Mouse (Mus musculus) frontal cortex, adult (tissue): Measurements from ENCODE around the gene Cep70.
A peak's percentile ranks its signal among the peaks of the same experiment; 100 is the strongest.

Source experiments
- ATAC-seq: cut with Nextera tagmentation; 2 replicates; pipeline ENCODE4 v1.9.2; 2017; ENCODE audit warnings: mild to moderate bottlenecking, moderate library complexity, mixed read lengths; ENCODE audit not compliant: low TSS enrichment

The Cep70 gene

DNA sequence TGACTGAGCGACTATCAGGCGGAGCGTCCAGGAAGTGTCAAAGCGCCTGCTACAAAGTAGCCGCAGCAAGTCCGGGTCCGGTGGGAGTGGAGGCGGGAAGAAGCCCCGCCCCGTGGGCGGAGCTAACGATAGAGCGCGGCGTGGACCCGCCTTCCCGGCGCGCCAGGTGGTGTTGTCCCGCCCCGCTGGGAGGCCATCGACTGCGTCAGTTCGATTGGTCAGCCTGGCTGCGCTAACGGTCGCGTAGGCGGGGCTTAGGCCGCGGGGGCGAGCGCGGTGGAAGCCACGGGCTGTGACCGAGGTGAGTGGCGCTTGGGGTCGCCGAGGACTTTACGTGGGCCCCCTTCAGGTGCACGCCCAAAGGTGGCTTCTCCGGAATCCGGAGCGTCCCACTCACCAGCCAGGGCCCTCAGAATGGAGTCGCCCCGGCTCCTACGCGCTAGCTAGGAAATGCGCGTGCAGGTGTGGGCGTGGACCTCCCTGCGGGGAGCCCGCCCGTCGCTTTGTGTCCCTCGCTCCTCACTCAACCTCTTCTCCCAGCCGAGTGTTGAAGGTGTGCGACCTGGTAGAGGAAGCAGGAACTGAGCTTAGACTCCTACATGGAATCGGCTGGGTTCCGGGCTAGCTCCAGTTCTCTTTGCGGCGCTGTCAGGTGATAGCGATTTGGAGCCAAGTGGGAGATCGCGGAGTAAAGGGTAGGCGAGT is at the start of gene Cep70:
Gene Cep70 (plus strand): TSS at position 178 of the 705 bp plus-strand sequence.
- peak; percentile 95 for ATAC-seq

DNA sequence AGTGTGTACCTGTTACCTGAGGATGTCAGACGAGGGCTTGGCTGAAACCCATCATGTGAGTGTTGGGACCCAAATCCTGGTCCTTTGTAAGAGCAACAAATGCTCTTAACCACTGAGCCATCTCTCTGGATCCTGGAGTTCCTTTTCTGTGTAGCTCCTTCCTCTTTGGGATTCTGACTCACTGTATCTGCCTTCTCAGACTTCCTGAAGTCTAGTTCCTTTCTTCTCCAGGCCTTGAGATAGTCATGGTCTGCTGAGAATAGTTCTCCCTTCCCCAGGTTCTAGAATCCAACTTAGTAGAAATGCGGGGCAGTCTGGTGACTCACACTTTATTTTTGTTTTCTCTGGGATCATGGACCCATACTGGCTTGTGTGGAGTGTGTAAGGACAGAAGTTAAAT is 30.5 kb upstream of the Cep70 start:
- ATAC-seq, result no peak

DNA sequence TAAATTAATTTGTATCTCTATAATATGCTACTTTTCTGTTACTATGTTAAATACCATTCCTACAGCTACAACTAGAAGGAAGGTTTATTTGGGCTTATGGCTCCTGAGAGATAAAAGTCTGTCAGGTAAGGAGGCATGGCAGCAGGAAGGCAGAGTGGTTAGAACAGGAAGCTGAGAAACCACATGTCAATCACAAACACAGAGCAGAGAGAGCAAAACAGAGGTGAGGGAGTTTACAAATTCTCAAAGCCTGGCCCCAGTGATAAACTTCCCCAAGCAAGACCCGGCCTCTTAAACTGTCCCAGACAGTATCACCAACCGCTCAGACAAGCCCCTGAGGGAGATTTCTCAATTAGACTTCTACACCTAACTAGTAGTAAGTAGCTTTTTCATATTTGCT is 27.0 kb upstream of the Cep70 start:
- no peak for ATAC-seq

DNA sequence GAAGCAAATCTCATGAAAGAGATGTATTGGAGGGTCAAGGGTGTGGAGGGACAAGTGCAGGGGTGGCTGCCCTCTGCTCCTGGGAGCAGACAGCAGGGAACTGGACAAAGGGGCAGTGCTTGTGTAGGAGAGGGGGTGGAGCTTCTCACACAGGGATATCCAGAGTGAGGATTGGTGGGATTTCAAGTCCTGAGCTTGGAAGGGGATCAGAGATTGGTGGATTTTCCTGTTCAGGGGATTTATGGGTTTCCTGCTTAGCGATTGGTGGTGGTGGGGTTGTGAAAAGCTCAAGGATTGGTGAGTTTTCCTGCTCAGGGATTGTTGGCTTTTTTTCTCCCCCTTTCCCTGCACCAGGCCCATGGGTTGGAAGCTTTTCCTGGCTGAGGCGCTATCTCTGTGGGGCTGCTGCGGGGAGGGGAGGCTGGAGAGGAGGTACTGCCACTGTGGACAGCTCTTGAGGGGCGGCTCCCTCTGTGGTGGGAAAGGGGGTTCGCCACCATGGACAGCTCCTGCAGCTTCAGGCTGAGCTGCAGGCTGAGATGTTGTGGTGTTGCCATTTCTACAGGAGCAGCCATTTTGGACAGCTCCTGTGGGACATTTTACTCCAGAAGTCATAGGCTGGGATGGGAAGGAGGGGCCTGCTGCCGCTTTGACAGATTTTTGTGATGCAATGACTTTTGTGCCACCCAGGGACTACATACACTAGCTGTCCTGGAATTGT is 25.0 kb upstream of the Cep70 start:
- no peak for ATAC-seq

DNA sequence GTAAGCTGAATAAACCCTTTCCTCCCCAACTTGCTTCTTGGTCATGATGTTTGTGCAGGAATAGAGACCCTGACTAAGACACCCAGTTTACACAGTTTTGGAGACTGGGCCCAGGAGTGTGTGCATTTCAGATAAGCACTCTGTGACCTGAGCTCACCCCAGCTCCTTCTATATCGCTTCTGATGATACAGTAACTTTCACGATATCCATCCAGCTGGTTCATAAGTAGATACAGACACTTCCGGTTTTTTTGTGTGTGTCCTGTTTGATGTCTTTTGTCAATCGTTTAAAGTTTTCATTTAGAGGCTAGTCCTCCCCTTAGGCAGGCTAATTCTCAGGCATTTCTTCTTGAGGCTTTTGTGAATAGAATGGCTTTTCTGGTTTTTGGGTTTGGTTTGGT is 21.5 kb upstream of the Cep70 start:
- no peak for ATAC-seq

DNA sequence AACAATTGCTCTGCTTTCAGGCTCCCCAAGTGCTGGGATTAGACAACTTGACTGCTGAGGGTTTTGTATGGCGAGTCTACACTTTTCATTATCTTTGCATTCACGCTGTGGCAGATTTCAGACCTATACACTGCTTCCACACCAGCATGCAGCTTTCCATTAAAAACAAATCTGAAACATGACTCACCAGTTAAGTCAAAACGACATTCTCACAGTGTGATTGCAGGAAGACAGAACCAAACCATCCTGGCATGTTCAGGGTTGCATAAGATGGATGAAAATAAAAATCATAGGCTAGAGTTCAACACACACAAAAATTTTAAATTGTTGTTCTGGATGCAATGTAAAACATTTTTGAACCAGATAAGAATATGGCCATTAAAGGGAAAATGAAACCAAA is 18.6 kb upstream of the Cep70 start:
- peak; percentile 74 for ATAC-seq

DNA sequence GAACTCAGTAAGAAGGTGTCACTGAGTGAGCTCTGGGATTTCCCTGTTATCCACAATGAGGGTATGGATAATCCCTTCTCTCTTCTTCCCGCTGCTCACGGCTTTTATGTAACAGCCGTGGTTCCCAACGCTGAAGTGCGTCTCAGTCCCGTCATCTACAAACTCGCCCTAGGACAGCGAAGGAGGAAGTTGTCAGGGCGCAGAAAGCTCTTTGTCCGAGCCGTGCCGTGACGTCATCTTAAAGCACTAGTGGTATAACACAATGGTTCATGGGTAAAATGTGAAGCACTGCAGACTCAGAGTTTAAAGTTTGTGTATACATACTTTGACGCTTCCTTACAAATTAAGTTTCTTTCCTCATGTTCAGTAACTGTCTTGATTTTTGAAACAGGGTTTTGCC is 13.7 kb upstream of the Cep70 start:
- ATAC-seq, result no peak

DNA sequence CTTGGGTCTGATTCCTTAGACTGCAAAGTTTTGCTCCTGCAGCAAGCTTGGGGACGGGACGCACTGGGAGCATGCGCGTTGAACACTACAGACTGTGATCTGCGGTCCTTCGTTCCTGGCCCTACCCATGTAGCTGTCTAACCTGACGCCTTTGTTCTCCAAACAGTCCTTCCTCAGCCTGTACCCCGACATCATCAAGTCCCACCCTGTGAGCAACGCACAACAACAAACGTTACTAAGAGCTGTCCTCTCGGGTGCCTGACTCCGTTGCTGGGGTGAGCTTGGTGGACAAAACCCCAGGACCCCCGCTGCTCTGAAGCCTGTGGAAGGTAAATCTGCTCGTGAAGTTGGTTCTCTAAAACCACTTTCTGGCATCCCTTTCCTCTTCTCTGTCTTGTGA is 6.0 kb upstream of the Cep70 start, which contains the start of gene Faiml:
Gene Faiml (minus strand): TSS at position 101 of the 400 bp plus-strand sequence.
- no peak for ATAC-seq

DNA sequence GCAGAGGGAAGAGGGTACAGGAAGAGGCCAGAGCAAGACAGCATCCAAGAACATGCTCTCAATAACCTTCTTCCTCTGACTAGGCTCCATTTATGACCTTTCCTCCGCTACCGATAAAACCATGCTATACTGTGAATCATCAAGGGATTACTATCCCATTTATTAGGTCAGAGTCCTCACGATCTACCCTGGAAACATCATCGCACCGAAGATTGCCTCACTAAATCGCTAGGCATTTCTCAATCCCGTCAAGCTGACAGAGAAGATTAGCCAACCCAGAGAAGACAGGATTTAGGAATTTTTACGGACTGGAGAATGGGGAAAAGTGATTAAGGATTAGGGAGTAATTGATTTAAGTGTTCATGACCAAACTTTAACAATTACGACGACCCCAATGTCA is 4.9 kb upstream of the Cep70 start:
- no peak for ATAC-seq

DNA sequence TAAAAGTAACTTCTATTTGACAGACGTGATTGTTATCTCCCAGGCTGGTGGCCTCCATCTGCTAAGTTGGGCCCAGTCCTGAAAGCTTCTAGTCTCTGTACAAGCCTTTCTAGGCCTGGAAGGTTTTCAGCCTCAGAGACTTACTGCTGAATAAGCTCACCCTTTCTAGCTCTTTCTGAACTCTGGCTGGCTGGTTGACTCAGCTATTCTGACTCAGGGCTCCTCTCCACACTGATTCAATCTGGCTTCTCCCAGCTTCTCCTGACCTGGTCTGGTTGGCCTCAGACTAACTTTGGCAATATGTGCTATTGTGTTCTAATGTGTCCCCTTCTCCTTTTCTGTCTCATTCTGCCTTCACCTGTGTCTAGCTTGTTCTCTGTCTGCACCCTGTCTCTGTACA is 3.9 kb upstream of the Cep70 start:
- ATAC-seq, result no peak

DNA sequence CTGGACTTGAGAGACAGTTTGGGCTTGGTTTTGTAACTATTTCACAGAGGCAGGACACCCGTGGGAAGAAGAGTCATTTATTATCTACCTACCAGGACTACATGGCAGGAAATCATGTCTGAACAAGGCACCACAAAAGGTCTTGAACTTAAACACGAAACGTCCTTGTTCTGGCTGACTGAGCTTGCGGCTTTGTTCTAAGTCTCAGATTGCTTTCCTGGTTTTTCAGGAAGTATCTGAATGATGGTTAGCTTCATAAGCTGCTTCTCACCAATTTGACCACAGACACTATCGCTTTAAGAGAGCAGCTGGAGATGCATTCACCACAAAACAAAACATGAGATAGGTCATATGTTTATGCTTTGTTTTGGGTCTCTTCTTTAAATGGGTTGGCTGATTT is 2.6 kb upstream of the Cep70 start:
- no peak for ATAC-seq

DNA sequence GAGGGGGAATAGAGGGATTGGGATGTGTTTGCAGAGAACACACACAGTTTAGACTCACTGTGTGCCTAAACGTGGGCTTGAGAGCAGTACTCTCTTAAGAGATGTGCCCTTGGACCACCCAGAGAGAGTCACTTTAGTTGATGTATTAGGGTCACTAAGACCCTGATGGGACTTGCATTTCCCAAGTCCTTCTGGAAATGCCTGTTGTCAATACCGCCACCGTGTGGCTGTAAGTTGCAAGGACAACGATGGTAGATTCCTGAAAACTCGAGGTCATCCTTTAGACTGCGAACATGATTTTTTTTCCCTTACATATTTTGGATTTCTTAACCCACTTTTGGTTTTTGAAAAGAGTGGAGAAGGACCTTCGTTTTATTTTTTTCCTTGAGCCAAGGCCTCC is 1.1 kb upstream of the Cep70 start:
- ATAC-seq, result no peak

DNA sequence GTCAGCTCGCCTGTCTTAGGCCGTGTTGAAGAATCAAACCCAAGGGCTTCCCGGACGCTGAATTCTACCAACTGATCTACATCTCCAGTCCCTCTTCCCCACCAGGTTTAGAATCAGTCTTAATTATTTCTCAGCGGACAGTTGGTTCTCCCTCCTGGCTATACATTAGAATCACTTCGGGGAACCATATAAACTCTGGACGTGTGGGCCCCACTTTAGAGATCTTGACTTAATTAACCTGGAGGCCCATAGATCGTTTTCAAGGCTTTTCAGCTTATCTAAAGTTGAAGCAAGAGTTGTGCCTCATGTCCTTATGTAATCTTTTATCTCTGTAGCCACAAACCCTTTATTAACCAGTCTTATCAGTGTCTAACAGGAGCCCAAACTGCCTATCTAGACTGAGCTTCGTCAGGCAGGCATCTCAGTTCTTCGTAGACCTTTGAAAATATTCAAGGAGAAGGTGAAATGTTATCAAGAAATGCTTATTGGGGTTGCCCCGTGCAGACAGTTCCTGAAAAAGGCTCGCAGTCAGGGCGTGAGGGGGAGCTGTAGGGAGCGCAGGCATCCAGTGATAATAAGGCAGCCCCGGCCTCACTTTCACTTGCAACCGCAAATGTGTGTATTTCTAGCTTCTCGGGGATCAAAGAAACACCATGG is 506 bp upstream of the Cep70 start:
- peak; percentile 68 for ATAC-seq

DNA sequence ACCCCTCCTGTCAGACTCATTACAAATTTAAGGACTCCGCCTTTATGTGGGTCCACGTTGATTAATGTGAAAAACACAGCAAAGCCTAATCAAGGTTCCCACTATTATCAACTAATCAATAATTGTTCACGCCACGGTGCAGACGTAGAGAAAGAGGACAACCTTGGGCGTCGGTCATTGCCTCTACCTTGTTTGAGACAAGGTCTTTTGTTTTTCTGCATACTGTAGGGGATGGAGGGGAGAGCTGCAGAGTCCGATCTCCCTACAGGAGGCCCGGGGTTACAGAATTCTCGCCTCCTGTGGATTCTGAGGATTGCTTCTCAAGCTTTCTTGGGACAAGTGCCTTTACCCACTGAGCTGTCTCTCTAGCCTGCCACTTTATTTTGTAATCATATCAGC is 727 bp downstream of the Cep70 start:
- ATAC-seq, result no peak

DNA sequence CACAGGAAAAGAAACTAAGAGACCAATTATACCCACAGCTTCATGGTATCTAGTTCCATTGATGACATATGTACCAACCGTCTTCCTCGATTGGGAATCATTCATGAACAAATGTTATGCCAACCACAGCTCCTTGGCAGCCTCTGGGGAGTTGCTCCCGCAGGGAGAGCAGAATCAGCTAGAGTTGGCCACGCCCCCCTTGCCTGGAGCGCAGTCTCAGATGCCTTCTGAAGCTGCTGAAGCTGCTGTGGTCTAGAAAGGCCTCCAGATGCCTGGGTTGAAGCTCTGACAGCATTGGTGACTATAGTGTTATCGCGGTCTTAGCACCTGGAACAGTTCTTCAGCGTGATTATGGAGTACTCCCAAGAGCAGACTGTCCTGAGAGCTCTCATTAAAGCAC is 5.1 kb downstream of the Cep70 start:
- no peak for ATAC-seq

DNA sequence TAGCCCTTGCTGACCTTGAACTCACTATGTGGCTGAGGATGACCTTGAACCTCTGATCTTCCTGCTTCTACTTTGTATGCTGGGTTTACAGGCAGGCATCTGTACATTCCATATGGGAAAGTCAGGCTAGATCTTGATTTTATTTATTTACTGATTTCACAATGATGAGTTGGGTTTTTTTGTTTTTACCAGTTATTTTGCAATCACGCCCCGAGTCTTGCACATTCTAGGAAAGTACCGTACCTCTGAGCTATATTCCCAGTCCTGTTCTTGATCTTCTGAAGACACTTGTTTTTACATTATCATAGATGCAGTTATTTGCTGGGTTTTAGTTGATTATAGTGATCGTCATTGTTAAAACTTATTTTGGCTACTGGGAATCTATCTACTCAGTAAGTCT is 5.7 kb downstream of the Cep70 start:
- no peak for ATAC-seq

DNA sequence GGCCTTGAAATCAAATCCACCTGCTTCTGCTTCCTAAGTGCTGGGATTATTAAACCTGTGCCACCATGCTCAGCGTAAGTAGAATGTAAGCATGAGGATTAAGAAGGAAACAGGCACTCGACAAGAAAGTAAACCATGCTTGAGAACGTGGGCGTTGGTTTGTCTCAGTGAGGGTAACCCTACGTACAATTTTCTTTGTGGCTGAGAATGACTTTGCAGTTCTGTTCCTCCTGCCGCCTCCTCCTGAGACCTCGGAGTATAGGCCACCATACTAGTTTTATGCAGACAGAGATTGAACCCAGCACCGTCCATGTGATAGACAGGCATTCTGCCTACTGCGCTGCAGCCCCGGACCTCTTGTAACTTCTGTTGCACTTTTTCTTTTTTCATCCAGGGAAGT is 10.7 kb downstream of the Cep70 start:
- no peak for ATAC-seq

DNA sequence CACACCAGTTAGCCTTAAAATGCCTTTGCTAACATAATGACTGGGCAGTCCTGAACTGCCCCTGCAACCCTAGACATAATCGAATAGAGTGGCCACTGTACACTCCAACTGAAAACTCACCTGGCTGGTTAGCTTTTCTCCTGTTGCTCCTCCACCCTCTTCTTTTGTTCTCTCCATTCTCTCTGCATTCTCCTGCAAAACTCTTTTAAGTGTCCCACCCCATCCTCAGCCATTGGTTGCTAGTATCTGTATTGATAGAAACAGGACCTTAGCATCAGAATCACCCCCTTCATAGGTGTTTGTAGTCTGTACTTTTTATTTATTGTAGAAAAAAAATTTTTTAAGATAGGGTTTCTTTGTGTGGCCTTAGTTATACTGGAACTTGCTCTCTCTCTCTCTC is 13.0 kb downstream of the Cep70 start:
- ATAC-seq, result no peak

DNA sequence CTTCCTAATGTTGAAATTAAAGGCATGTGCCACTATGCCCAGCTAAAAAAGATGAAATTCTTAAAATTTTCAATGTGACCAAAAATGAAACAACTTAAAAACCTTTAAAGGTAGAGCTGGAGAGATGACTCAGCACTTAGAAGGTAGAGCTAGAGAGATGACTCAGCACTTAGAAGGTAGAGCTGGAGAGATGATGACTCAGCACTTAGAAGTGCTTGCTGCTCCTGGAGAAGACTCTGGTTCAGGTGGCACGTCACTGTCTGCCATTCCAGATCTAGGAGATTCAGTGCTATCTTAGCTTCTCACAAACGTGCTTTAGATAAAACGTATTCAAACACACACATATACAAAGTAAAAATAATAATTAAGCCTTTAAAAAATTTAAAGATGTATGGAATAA is 13.7 kb downstream of the Cep70 start:
- no peak for ATAC-seq

DNA sequence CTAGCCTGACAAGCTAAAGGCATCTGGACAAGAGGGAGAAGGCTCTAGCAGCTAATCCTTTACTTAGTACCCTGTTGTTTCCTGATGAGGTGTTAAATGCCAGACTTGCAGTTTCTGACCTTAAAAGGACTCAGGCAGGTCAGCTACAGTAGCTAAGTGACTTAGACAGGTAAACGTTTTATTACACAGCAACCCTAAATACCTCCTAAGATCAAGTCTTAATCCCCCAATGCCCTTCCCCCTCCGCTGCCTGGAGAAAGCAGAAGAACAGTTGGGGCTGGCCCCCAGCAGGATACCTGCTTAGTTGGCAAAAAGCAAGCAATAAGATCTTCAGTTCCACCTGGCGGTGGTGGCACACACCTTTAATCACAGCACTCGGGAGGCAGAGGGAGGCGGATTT is 15.7 kb downstream of the Cep70 start:
- no peak for ATAC-seq

DNA sequence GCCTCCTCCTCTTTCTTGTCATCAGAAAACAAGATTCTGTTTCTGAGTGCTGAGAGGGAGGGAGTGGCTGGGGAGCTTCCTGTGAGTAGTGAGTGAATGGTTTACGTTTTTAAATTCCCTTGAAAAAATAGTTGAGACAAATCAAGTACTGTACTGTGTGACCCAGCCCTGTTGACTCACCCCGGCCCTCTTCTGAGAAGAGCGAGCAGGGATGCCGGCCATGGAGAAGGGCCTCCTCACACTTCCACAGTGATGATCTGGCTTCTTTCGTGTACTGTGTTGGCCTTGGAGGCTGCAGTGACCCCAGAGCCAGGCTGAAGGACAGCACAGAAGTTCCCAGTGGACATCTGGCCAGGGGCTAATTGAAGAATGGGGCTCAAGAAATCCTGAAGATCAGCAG is 61.1 kb downstream of the Cep70 start:
- ATAC-seq, result no peak

DNA sequence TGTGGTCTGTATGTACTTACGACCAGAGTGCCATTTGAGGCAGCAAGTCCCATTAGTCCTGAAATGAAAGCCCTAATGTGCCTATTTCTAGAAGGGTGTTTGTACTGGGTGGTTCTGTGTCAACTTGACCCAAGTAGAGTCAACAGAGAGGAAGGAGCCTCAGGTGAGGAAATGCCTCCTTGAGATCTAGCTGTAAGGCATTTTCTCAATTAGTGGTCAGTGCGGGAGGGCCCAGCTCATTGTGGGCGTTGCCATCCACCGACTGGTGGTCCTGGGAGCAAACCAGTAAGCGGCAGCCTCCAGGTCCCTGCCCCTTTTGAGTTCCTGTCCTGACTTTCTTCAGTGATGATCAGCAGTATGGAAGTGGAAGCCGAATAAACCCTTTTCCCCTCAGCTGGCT is 63.1 kb downstream of the Cep70 start:
- no peak for ATAC-seq

DNA sequence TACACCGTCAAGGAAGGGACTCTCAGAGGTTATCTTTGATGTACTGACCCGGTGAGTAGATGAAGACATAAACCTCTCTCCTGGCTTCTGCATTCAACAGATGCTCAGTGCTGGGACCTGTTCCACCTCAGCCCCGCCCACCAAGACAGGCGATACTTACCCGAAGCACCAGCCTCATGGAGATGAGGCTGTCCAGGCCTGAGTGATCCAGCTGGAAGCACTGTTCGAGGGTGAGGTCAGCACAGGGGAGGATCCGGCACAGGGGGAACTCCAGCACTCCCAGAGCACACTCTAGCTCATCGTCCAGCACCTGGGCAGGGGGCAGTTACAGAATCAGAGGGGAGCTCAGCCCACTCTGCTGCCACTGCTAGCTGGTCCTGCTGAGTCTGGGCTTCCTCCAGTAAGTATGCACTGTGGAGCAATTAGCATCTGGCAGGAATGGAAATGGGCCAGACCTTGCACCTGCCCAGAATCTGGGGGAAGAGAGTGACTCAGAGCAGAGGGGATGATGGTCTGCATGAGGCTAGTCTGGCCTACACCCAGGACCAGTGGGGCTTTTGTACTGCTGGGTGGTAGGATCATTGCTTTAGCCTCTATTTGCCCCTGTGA is 76.3 kb downstream of the Cep70 start:
- ATAC-seq, result peak; percentile 50; the same call in 1 of the 2 replicates
